Mouse (Mus musculus): ENCODE data around the gene Mmp11. TPM values are rescaled to one million over a fixed set of nuclear protein-coding genes. Genes with fewer than 3 reads are reported as not detected.

Mmp11 gene
- polyA plus RNA-seq (2017; shearing (Covaris generic)), result 10.4 TPM

GRCm38 (mm10) chr10:75935680-75936541 lies at the start of gene Mmp11:
TSS of gene Mmp11 (minus strand) at chr10:75936496.

DNA sequence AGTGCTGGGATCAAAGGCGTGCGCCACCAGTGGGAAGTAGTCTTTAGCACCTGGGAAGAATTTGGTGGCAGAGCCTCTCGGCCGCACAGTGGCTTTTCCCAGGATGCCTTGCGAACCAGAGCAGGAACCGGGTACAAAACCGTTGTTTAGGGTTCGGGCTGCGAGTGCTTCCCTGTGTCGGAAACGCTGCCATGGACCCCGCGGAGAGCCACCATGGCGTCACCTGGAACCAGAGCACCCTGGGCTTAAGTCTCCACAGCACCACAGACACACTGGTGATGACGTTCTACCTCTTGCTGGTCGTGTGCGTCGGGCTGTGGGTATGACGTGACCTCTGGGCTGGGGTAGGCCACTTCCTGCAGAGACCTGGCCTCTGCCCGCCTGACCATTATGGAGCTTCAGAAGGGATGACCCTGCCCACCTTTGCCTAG lies 18.1 kb upstream of the Mmp11 start, which contains the start of gene Gm5134:
TSS of gene Gm5134 (plus strand) at position 134 of the 431 bp plus-strand sequence.

DNA sequence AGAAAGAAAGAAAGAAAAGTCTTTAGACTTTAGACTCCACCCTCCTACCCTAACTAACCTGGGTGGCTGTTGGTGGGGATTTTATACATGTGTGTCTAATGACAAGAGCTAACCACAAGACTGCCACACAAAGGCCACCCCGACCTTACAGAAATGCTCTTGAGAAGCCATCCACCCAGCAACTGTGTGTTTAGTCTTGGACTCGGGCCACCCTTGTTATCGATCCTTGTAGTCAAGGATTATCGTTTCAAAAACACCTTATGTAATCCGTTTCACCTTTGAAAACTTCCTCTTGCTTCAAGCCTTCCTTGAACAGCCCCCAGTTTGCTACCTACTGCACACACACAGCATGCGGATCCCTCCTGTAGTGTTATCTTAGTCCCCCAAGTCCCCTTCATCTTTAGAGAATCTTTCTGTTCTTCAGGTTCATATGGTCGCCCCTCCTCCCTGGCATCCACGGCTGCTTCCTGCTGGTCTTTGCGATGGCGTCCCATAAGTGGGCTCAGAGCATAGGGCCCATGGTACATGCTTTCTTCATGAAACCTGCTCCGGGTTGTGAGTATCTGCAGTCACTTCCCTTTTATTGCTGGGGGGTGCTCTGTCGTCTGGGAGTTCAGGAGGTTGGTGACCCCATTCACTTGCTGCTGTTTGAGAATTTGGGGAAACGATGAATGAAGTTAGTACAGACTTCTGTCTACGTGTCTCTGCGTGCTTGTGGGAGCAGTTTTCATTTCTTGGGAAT lies 6.6 kb upstream of the Mmp11 start, which contains the start of gene Vpreb3:
TSS of gene Vpreb3 (plus strand) at position 322 of the 742 bp plus-strand sequence.

GRCm38 (mm10) chr10:75940520-75940919 lies 4.2 kb upstream of the Mmp11 start, which contains the start of gene Gm867:
TSS of gene Gm867 (minus strand) at chr10:75940672.

GRCm38 (mm10) chr10:75932891-75933290 lies 3.4 kb downstream of the Mmp11 start, which contains the start of gene Chchd10:
TSS of gene Chchd10 (plus strand) at chr10:75933130.

GRCm38 (mm10) chr10:75921026-75921725 lies 15.1 kb downstream of the Mmp11 start, which contains the start of gene Smarcb1:
TSS of gene Smarcb1 (minus strand) at chr10:75921617.

DNA sequence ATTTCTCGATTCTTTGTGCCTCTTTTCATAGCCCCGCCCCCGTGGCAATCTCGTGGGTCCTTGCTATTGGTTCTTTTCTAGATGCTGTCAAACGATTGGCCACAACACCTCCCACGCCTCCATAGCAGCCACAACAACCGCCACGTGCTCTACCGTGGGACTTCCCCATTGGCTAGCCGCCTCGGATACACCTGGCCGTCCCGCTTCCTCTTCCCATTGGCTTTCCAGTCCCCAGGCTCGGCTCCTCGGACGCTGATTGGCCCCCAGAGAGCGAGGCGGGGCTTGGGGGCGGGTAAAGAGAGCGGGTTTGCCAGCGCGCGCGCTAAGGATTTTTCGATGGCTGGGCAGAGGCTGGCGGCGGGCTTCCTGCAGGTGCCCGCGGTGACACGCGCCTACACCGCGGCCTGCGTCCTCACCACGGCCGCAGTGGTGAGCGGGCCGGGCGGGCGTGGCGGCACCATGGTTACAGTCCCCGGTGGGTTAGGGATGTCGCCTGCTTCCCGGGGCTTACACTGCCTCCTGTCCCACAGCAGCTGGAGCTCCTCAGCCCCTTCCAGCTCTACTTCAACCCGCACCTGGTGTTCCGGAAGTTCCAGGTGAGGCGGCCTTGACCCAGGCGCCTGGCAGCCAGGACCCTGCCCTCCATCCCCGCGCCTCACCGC lies 43.1 kb downstream of the Mmp11 start, which contains the start of gene Derl3:
TSS of gene Derl3 (plus strand) at position 325 of the 662 bp plus-strand sequence.

Other genes starting within 250 kb of the Mmp11 start
- 65.0 TPM for gene Cabin1, start 172.2 kb downstream of the Mmp11 start, polyA plus RNA-seq (2017; shearing (Covaris generic))
- gene Ddt, start 163.1 kb downstream of the Mmp11 start, polyA plus RNA-seq (2017; shearing (Covaris generic)), result 77.2 TPM
- not detected for gene Gm20441, start 155.5 kb downstream of the Mmp11 start, polyA plus RNA-seq (2017; shearing (Covaris generic))
- gene Gstt3, start 155.1 kb downstream of the Mmp11 start, polyA plus RNA-seq (2017; shearing (Covaris generic)), result 13.3 TPM
- 0.66 TPM for gene Gstt1, start 137.9 kb downstream of the Mmp11 start, polyA plus RNA-seq (2017; shearing (Covaris generic))
- not detected for gene Gstt4, start 114.0 kb downstream of the Mmp11 start, polyA plus RNA-seq (2017; shearing (Covaris generic))
- gene Gstt2, start 99.1 kb downstream of the Mmp11 start, polyA plus RNA-seq (2017; shearing (Covaris generic)), result 70.0 TPM
- 618 TPM for gene Mif, start 76.3 kb downstream of the Mmp11 start, polyA plus RNA-seq (2017; shearing (Covaris generic))
- gene Derl3, start 43.1 kb downstream of the Mmp11 start, polyA plus RNA-seq (2017; shearing (Covaris generic)), result 2.0 TPM
- gene Smarcb1, start 14.9 kb downstream of the Mmp11 start, polyA plus RNA-seq (2017; shearing (Covaris generic)), result 112 TPM
- 58.8 TPM for gene Chchd10, start 3.4 kb downstream of the Mmp11 start, polyA plus RNA-seq (2017; shearing (Covaris generic))
- gene Gm867, start 4.2 kb upstream of the Mmp11 start, polyA plus RNA-seq (2017; shearing (Covaris generic)), result not detected
- gene Vpreb3, start 6.6 kb upstream of the Mmp11 start, polyA plus RNA-seq (2017; shearing (Covaris generic)), result 0.98 TPM
- 1.9 TPM for gene Gm5134, start 18.0 kb upstream of the Mmp11 start, polyA plus RNA-seq (2017; shearing (Covaris generic))
- 40.4 TPM for gene Zfp280b, start 96.2 kb upstream of the Mmp11 start, polyA plus RNA-seq (2017; shearing (Covaris generic))
- gene Slc5a4b, start 174.5 kb upstream of the Mmp11 start, polyA plus RNA-seq (2017; shearing (Covaris generic)), result not detected
- gene Slc5a4a, start 211.0 kb upstream of the Mmp11 start, polyA plus RNA-seq (2017; shearing (Covaris generic)), result not detected